Mouse (Mus musculus): Measurements from ENCODE around the gene Rab30. TPM values are rescaled to one million over a fixed set of nuclear protein-coding genes. Genes with fewer than 3 reads are reported as not detected.

Gene Rab30
- polyA plus RNA-seq, 1 experiment from 2014 or later: 8.2 TPM

GRCm38 (mm10) chr7:92874116-92874675 lies 132.8 kb downstream of the Rab30 start, which contains the start of the genes Ddias and Prcp:
Gene Ddias (minus strand): TSS chr7:92874247.
Gene Prcp (plus strand): TSS chr7:92874470.
- peak within 1 kb of the TSS; percentile 74 for H3K4me3 ChIP-seq (replicated peaks)
- H3K4me1 ChIP-seq: peaks cover 26% of the 10 kb centered on the region
- WGBS: under 1% methylated on average over 53 of the region's 53 CpGs
- H3K4me2 ChIP-seq: peak within 1 kb of the TSS; percentile 85
- H3K9me3 ChIP-seq (replicated peaks): no peaks in the 10 kb centered on the region
- peak within 1 kb of the TSS; percentile 70 for H3K9ac ChIP-seq
- ATAC-seq (replicated peaks; ENCODE audit: low FRiP score): peak; percentile 87
- H3K27ac ChIP-seq: peak within 1 kb of the TSS; percentile 99
- no peaks in the 10 kb centered on the region for H3K36me3 ChIP-seq
- H3K27me3 ChIP-seq: no peaks in the 10 kb centered on the region

- Histone ChIP-seq H3K36me3 (no peaks in the 10 kb centered on the region), H3K9me3 (replicated peaks) (no peaks in the 10 kb centered on the region), H3K4me1 (peaks cover 26% of the 10 kb centered on the region), H3K4me2 (peak overlapping the region; percentile 85), H3K27me3 (no peaks in the 10 kb centered on the region), H3K27ac (peak overlapping the region; percentile 99), H3K4me3 (replicated peaks) (peak overlapping the region; percentile 74), H3K9ac (peak overlapping the region; percentile 70)
- 0% methylated on average over 29 of the region's 29 CpGs for WGBS
- peak; percentile 93 for ATAC-seq (replicated peaks; ENCODE audit: low FRiP score)
Observed at GRCm38 (mm10) chr7:92874761-92875408, 133.5 kb downstream of the Rab30 start.

- no peaks in the 10 kb centered on the region for H3K9me3 ChIP-seq (replicated peaks)
- H3K36me3 ChIP-seq: no peaks in the 10 kb centered on the region
- peak overlapping the region; percentile 85 for H3K4me2 ChIP-seq
- H3K9ac ChIP-seq: peak overlapping the region; percentile 2; the same call in 1 of the 2 replicates
- peaks cover 26% of the 10 kb centered on the region for H3K4me1 ChIP-seq
- 22% methylated on average over 3 of the region's 3 CpGs for WGBS
- H3K4me3 ChIP-seq (replicated peaks): peak overlapping the region; percentile 74
- no peaks in the 10 kb centered on the region for H3K27me3 ChIP-seq
- peak overlapping the region; percentile 99 for H3K27ac ChIP-seq
- ATAC-seq (replicated peaks; ENCODE audit: low FRiP score): no peak
Observed at GRCm38 (mm10) chr7:92876066-92876465, 134.7 kb downstream of the Rab30 start.

- Histone ChIP-seq H3K36me3 (no peaks in the 10 kb centered on the region), H3K4me1 (peaks cover 26% of the 10 kb centered on the region), H3K9ac (peak overlapping the region; percentile 29; the same call in 1 of the 2 replicates), H3K4me3 (replicated peaks) (peak overlapping the region; percentile 74), H3K27me3 (no peaks in the 10 kb centered on the region), H3K9me3 (replicated peaks) (no peaks in the 10 kb centered on the region), H3K27ac (peak overlapping the region; percentile 99), H3K4me2 (peak overlapping the region; percentile 85)
- WGBS: 10% methylated on average over 7 of the region's 7 CpGs
- no peak for ATAC-seq (replicated peaks; ENCODE audit: low FRiP score)
Observed at GRCm38 (mm10) chr7:92876538-92876937, 135.1 kb downstream of the Rab30 start.

- H3K27ac ChIP-seq: no peak overlapping the region
- no peak overlapping the region for H3K4me3 ChIP-seq (replicated peaks)
- H3K4me1 ChIP-seq: peaks cover 20% of the 10 kb centered on the region
- no peaks in the 10 kb centered on the region for H3K27me3 ChIP-seq
- 75% methylated on average over 7 of the region's 7 CpGs for WGBS
- H3K9me3 ChIP-seq (replicated peaks): no peaks in the 10 kb centered on the region
- no peaks in the 10 kb centered on the region for H3K36me3 ChIP-seq
- no peak overlapping the region for H3K9ac ChIP-seq
- no peak overlapping the region for H3K4me2 ChIP-seq
- ATAC-seq (replicated peaks; ENCODE audit: low FRiP score): no peak
Observed at GRCm38 (mm10) chr7:92878575-92879285, 137.3 kb downstream of the Rab30 start.

GRCm38 (mm10) chr7:92883850-92884716 lies 142.7 kb downstream of the Rab30 start:
- 0 out of 2 replicates have a peak, but pooled peaks have one; percentile 26 for ATAC-seq (replicated peaks; ENCODE audit: low FRiP score)
- no peaks in the 10 kb centered on the region for H3K9me3 ChIP-seq (replicated peaks)
- H3K27me3 ChIP-seq: no peaks in the 10 kb centered on the region
- no peak overlapping the region for H3K4me2 ChIP-seq
- H3K4me3 ChIP-seq (replicated peaks): no peak overlapping the region
- H3K36me3 ChIP-seq: no peaks in the 10 kb centered on the region
- H3K4me1 ChIP-seq: no peaks in the 10 kb centered on the region
- WGBS: 90% methylated on average over 9 of the region's 9 CpGs
- no peak overlapping the region for H3K27ac ChIP-seq
- H3K9ac ChIP-seq: no peak overlapping the region

- no peak overlapping the region for H3K4me3 ChIP-seq (replicated peaks)
- no peaks in the 10 kb centered on the region for H3K4me1 ChIP-seq
- no peak overlapping the region for H3K9ac ChIP-seq
- no peak overlapping the region for H3K4me2 ChIP-seq
- 74% methylated on average over 6 of the region's 6 CpGs for WGBS
- H3K36me3 ChIP-seq: no peaks in the 10 kb centered on the region
- no peak overlapping the region for H3K27ac ChIP-seq
- ATAC-seq (replicated peaks; ENCODE audit: low FRiP score): no peak
- H3K9me3 ChIP-seq (replicated peaks): no peaks in the 10 kb centered on the region
- no peaks in the 10 kb centered on the region for H3K27me3 ChIP-seq
Observed at GRCm38 (mm10) chr7:92884998-92885660, 143.7 kb downstream of the Rab30 start.

GRCm38 (mm10) chr7:92886801-92887200 lies 145.4 kb downstream of the Rab30 start:
- no peak for ATAC-seq (replicated peaks; ENCODE audit: low FRiP score)
- 65% methylated on average over 7 of the region's 7 CpGs for whole genome bisulfite sequencing

GRCm38 (mm10) chr7:92887230-92887629 lies 145.8 kb downstream of the Rab30 start:
- H3K27me3 ChIP-seq: no peaks in the 10 kb centered on the region
- H3K4me1 ChIP-seq: 0 out of 2 replicates have a peak, but pooled peaks cover 2% of the 10 kb centered on the region
- no peak overlapping the region for H3K4me2 ChIP-seq
- no peak overlapping the region for H3K9ac ChIP-seq
- H3K27ac ChIP-seq: no peak overlapping the region
- ATAC-seq (replicated peaks; ENCODE audit: low FRiP score): no peak
- no peak overlapping the region for H3K4me3 ChIP-seq (replicated peaks)
- H3K9me3 ChIP-seq (replicated peaks): no peaks in the 10 kb centered on the region
- no peaks in the 10 kb centered on the region for H3K36me3 ChIP-seq
- WGBS: 88% methylated on average over 5 of the region's 5 CpGs

More at GRCm38 (mm10) chr7:92886801-92887200, 145.4 kb downstream of the Rab30 start:
- no peak overlapping the region for H3K4me3 ChIP-seq (replicated peaks)
- H3K27ac ChIP-seq: no peak overlapping the region
- H3K4me2 ChIP-seq: no peak overlapping the region
- H3K36me3 ChIP-seq: no peaks in the 10 kb centered on the region
- no peaks in the 10 kb centered on the region for H3K27me3 ChIP-seq
- 0 out of 2 replicates have a peak, but pooled peaks cover 2% of the 10 kb centered on the region for H3K4me1 ChIP-seq
- H3K9me3 ChIP-seq (replicated peaks): no peaks in the 10 kb centered on the region
- no peak overlapping the region for H3K9ac ChIP-seq

GRCm38 (mm10) chr7:92890211-92890610 lies 148.8 kb downstream of the Rab30 start:
- no peak for ATAC-seq (replicated peaks; ENCODE audit: low FRiP score)
- H3K27me3 ChIP-seq: no peaks in the 10 kb centered on the region
- H3K9me3 ChIP-seq (replicated peaks): no peaks in the 10 kb centered on the region
- no peak overlapping the region for H3K27ac ChIP-seq
- 39% methylated on average over 1 of the region's 1 CpGs for WGBS
- H3K9ac ChIP-seq: no peak overlapping the region
- H3K4me1 ChIP-seq: 0 out of 2 replicates have a peak, but pooled peaks cover 2% of the 10 kb centered on the region
- no peaks in the 10 kb centered on the region for H3K36me3 ChIP-seq
- no peak overlapping the region for H3K4me2 ChIP-seq
- no peak overlapping the region for H3K4me3 ChIP-seq (replicated peaks)

GRCm38 (mm10) chr7:92890618-92891230 lies 149.3 kb downstream of the Rab30 start:
- no peak overlapping the region for H3K9ac ChIP-seq
- no peak for ATAC-seq (replicated peaks; ENCODE audit: low FRiP score)
- H3K4me1 ChIP-seq: 0 out of 2 replicates have a peak, but pooled peaks cover 2% of the 10 kb centered on the region
- H3K9me3 ChIP-seq (replicated peaks): no peaks in the 10 kb centered on the region
- no peak overlapping the region for H3K4me2 ChIP-seq
- no peaks in the 10 kb centered on the region for H3K36me3 ChIP-seq
- 22% methylated on average over 4 of the region's 4 CpGs for WGBS
- H3K27ac ChIP-seq: no peak overlapping the region
- H3K4me3 ChIP-seq (replicated peaks): no peak overlapping the region
- no peaks in the 10 kb centered on the region for H3K27me3 ChIP-seq

Measured in kidney, embryonic 15.5 days (tissue).